Mouse (Mus musculus) heart, postnatal 0 days (tissue): ENCODE results near the gene Pitpnm1. TPM values are rescaled to one million over a fixed set of nuclear protein-coding genes. Genes with fewer than 3 reads are reported as not detected.

ENCODE experiments used
- ATAC-seq: fragments of 200-750 bp; cut with Nextera tagmentation; 2 replicates; pipeline ENCODE4 v1.8.0; 2017; ENCODE audit warnings: low read depth, moderate number of reproducible peaks, moderate library complexity; ENCODE audit not compliant: insufficient read depth
- DNase-seq: peaks from one replicate; pipeline ENCODE4 v3.0.0-alpha.2; 2016; ENCODE audit warnings: low spot score
- H3K27ac ChIP-seq: fragments of 300-500 bp; sonication (generic); 2 replicates; pipeline ENCODE4 v1.5.1; 2014; ENCODE audit warnings: low read depth, mild to moderate bottlenecking
- H3K27me3 ChIP-seq: fragments of 300-500 bp; sonication (generic); 2 replicates; pipeline ENCODE4 v1.6.1; 2014; ENCODE audit warnings: low read length, mixed read lengths; ENCODE audit not compliant: control insufficient read depth, insufficient read depth
- H3K36me3 ChIP-seq: fragments of 300-500 bp; sonication (generic); replicated peaks from 2 replicates; pipeline ENCODE4 v1.6.1; 2014; ENCODE audit warnings: low read length, mixed read lengths; ENCODE audit not compliant: control insufficient read depth, insufficient read depth
- H3K4me1 ChIP-seq: fragments of 300-500 bp; sonication (generic); 2 replicates; pipeline ENCODE4 v1.6.1; 2014; ENCODE audit warnings: antibody characterized with exemption; ENCODE audit not compliant: control insufficient read depth, insufficient read depth
- H3K4me2 ChIP-seq: fragments of 300-500 bp; sonication (generic); 2 replicates; pipeline ENCODE4 v1.6.1; 2014; ENCODE audit warnings: low read depth, mild to moderate bottlenecking, low read length, moderate library complexity
- H3K4me3 ChIP-seq: fragments of 300-500 bp; sonication (generic); 2 replicates; pipeline ENCODE4 v1.5.1; 2014; ENCODE audit warnings: low read depth, low read length
- H3K9ac ChIP-seq: fragments of 300-500 bp; sonication (generic); replicated peaks from 2 replicates; pipeline ENCODE4 v1.6.1; 2014; ENCODE audit warnings: low read depth, low read length, mixed read lengths
- H3K9me3 ChIP-seq: fragments of 300-500 bp; sonication (generic); replicated peaks from 2 replicates; pipeline ENCODE4 v1.6.1; 2016; ENCODE audit warnings: low read length; ENCODE audit not compliant: control insufficient read depth
- CTCF ChIP-seq: IDR thresholded peaks from 2 replicates; pipeline ENCODE4 v1.5.1; 2016; ENCODE audit warnings: antibody characterized with exemption, control low read depth, low read depth
- EP300 ChIP-seq: IDR thresholded peaks from 2 replicates; pipeline ENCODE4 v1.6.1; 2016; ENCODE audit warnings: antibody characterized with exemption, low read depth
- WGBS: fragments of 180-500 bp; shearing (Covaris S2); extraction: QIAGEN DNeasy Blood & Tissue Kit; methylation state at CpG from one replicate; pipeline ENCODE4 v1.1.7; 2014; 5-methylcytosine and 5-hydroxymethylcytosine counted together
- polyA plus RNA-seq: library from polyadenylated mRNA; unstranded; fragments of >200 nt; fragmentation: Nextera tagmentation; extraction: Ambion mirVana; gene quantifications from 2 replicates; pipeline ENCODE4 v1.2.1, GENCODE M21; 2015
- total RNA-seq: library from RNA; depleted of rRNA; stranded (reverse); fragments of >200 nt; gene quantifications from 2 replicates; pipeline ENCODE4 v1.2.3, GENCODE M21; 2014; ENCODE audit warnings: low replicate concordance

Gene Pitpnm1
- total and polyA plus RNA-seq, 2 experiments from 2014 or later, result 21.9 to 47.3 TPM

GRCm38 (mm10) chr19:4151898-4152297 lies 52.1 kb downstream of the Pitpnm1 start:
- no peak for ATAC-seq
- no peak overlapping the region for H3K4me3 ChIP-seq
- TF ChIP-seq EP300, result no peak
- H3K36me3 ChIP-seq, result peaks cover 47% of the 10 kb centered on the region
- no peak for DNase-seq
- H3K27ac ChIP-seq, result no peak overlapping the region
- 69% methylated on average over 5 of the region's 5 CpGs for WGBS
- H3K9me3 ChIP-seq, result no peaks in the 10 kb centered on the region
- H3K27me3 ChIP-seq, result no peaks in the 10 kb centered on the region
- no peak overlapping the region for H3K4me2 ChIP-seq
- H3K4me1 ChIP-seq, result peaks cover 21% of the 10 kb centered on the region
- H3K9ac ChIP-seq, result no peak overlapping the region

DNA sequence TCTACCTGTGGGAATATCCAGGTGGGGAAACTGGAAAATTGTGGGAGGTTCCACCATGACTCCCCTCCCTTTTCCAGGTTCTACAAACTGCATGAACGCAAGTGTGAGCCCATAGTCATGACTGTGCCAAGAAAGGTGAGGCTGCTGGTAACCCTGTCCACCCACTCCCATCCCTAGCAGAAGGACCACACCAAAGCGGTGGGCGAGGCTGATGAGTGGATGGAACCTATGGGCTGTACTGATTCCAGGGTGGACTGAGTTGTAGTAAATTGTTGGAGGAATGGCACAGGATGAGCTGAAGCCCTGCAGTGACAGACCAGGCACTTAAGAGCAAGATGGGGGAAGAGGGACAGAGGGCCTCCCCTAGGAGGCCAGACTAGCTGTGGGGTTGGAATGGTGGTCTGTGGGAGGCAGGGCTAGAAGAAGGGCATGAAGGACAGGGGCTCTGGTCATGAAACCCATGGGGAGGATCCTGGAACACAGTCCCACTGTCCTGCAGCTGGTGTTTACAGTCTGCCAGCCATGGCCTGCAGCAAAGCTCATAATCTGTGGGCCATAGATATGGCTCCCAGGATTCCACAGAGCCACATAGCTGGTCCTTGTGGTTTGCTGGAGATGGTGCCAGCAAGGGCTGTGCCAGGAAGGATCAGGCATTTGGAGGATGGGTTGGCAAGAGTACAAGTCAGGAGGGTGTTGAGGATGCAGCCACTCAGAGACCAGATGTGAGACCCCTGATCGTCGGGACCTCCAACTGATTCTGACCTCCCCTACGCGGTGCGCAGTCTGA lies 52.8 kb downstream of the Pitpnm1 start:
- no peaks in the 10 kb centered on the region for H3K9me3 ChIP-seq
- H3K4me3 ChIP-seq, result no peak overlapping the region
- peaks cover 21% of the 10 kb centered on the region for H3K4me1 ChIP-seq
- H3K27me3 ChIP-seq, result no peaks in the 10 kb centered on the region
- H3K27ac ChIP-seq, result peak overlapping the region; percentile 52
- no peak overlapping the region for H3K9ac ChIP-seq
- no peak for ATAC-seq
- 77% methylated on average over 8 of the region's 8 CpGs for WGBS
- H3K4me2 ChIP-seq, result no peak overlapping the region
- peak; percentile 4; the same call in 1 of the 2 replicates for TF ChIP-seq EP300
- no peak for TF ChIP-seq CTCF
- DNase-seq, result no peak
- peaks cover 53% of the 10 kb centered on the region for H3K36me3 ChIP-seq

DNA sequence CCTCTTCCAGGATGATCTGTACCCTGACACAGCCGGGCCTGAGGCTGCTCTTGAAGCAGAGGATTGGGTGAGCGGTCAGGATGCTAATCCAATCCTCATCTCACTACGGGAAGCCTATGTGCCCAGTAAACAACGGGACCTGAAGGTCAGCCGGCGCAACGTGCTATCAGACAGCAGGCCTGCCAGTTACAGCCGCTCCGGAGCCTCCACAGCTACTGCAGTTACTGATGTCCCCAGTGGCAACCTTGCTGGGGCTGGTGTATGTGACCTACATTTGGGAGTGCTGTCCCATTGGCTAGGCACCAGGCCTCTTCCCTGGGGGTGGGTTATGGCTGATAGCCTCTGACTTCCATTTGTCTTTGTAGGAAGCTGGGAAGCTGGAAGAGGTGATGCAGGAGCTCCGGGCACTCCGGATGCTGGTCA lies 53.4 kb downstream of the Pitpnm1 start, which contains the start of gene Ptprcap:
Gene Ptprcap, plus strand, starts transcription at position 373 of the 423 bp plus-strand sequence.
- Histone ChIP-seq H3K4me2 (no peak within 1 kb of the TSS), H3K27me3 (no peaks in the 10 kb centered on the region), H3K9me3 (no peaks in the 10 kb centered on the region), H3K4me1 (peaks cover 18% of the 10 kb centered on the region), H3K36me3 (peaks cover 58% of the 10 kb centered on the region), H3K4me3 (peak within 1 kb of the TSS; percentile 24; the same call in 1 of the 2 replicates), H3K27ac (peak within 1 kb of the TSS; percentile 52), H3K9ac (no peak within 1 kb of the TSS)
- no peak for ATAC-seq
- 53% methylated on average over 11 of the region's 11 CpGs for WGBS
- TF ChIP-seq EP300 (no peak), CTCF (no peak)
- DNase-seq, result no peak

DNA sequence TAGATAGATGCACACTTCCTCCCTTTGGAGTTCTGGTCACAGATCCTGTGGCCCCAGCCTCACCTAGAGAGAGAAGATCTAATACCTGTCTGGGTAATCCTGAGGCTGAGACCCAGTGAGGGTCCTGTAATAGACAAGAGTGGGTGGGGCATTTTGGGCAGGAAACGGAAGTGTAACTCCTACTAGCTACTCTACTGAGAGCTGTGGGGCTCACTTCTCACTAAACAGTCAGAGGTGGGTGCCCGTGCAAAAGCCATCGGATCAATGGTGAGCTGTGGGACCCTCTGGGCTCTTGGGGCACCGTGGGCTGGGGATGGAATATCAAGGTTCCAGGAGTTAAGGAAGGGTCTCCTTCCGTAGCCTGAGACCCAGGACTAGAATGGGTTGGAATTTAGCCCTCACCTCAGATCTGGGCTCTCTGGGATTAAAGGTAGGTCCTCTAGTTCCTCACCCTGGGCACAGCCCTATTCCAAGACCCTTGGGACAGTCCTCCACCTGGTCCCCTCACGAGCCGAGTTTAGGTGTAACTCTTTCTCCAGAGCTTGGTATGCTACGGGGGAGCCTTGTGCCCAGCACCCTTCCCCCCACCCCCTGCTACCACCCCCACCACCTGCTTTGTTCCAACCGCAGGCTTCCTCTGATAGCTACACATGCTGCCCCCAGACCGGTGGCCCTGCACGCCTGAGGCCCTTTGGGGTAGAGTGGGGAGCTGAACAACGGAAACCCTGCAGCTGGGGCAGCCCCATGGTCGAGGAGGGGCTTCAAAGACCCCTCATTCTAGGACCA lies 54.8 kb downstream of the Pitpnm1 start:
- Histone ChIP-seq H3K4me1 (peaks cover 10% of the 10 kb centered on the region; the same call in 1 of the 2 replicates), H3K4me3 (peak overlapping the region; percentile 24; the same call in 1 of the 2 replicates), H3K27me3 (no peaks in the 10 kb centered on the region), H3K9me3 (no peaks in the 10 kb centered on the region), H3K36me3 (peaks cover 72% of the 10 kb centered on the region), H3K4me2 (no peak overlapping the region; the same call in 1 of the 2 replicates), H3K27ac (peak overlapping the region; percentile 9; the same call in 1 of the 2 replicates), H3K9ac (no peak overlapping the region; the same call in 1 of the 2 replicates)
- DNase-seq (no peak), ATAC-seq (no peak)
- TF ChIP-seq EP300 (peak; percentile 66; the same call in 1 of the 2 replicates), CTCF (no peak)
- WGBS, result 64% methylated on average over 13 of the region's 13 CpGs

- H3K36me3 ChIP-seq, result peaks cover 76% of the 10 kb centered on the region
- ATAC-seq (no peak), DNase-seq (no peak)
- TF ChIP-seq CTCF, result no peak
- no peak for TF ChIP-seq EP300
- peak overlapping the region; percentile 14; the same call in 1 of the 2 replicates for H3K4me2 ChIP-seq
- H3K4me3 ChIP-seq, result peak overlapping the region; percentile 24; the same call in 1 of the 2 replicates
- WGBS, result 78% methylated on average over 6 of the region's 6 CpGs
- H3K4me1 ChIP-seq, result peaks cover 5% of the 10 kb centered on the region; the same call in 1 of the 2 replicates
- H3K27ac ChIP-seq, result no peak overlapping the region
- no peaks in the 10 kb centered on the region for H3K27me3 ChIP-seq
- H3K9me3 ChIP-seq, result no peaks in the 10 kb centered on the region
- no peak overlapping the region; the same call in 1 of the 2 replicates for H3K9ac ChIP-seq
Measured at GRCm38 (mm10) chr19:4155223-4156072, 55.6 kb downstream of the Pitpnm1 start.
